10 mouse cellular contexts compared by ENCODE assay signal in genomic region chr16:25533206-25533580, GRCm38 (mm10).
DNase-seq lines count a peak whose midpoint lies in the region; ATAC-seq and TF ChIP-seq lines count a peak whose summit lies in the region.
"Had no signal": no experiment of that assay in that cellular context is flagged by ENCODE, and none has a peak within 500 bp of the region (broad histone marks: within the 10 kb centered on the region; RNA-seq: fewer than 3 reads in every experiment).

No protein-coding gene starts in this region.

- peak; percentile 78 for ATAC-seq in hindbrain, postnatal 0 days
- ATAC-seq in hindbrain, embryonic 12.5 days (ENCODE audit: low FRiP score), result no peak
- no peak for ATAC-seq in granulocyte monocyte progenitor cell, adult 5-6 weeks (replicated peaks; ENCODE audit: poor library complexity, severe bottlenecking)
- ATAC-seq: Patski had no signal

- no peak overlapping the region for H3K4me3 ChIP-seq in hindbrain, postnatal 0 days (ENCODE audit: low read length)
- no peak overlapping the region for H3K4me3 ChIP-seq in hindbrain, embryonic 12.5 days
- H3K4me3 ChIP-seq: limb, embryonic 13.5 days had no signal

- no peak for TF ChIP-seq CTCF in hindbrain, postnatal 0 days (IDR thresholded peaks at IDR 0.05; ENCODE audit: low read depth)

- no peak overlapping the region for H3K4me2 ChIP-seq in hindbrain, postnatal 0 days (ENCODE audit: low read depth, low read length)
- H3K4me2 ChIP-seq in hindbrain, embryonic 12.5 days (replicated peaks), result no peak overlapping the region
- H3K4me2 ChIP-seq: limb, embryonic 13.5 days had no signal

- WGBS in hindbrain, postnatal 0 days, result 32% methylated on average over 4 of the region's 4 CpGs
- 73% methylated on average over 4 of the region's 4 CpGs for WGBS in hindbrain, embryonic 12.5 days

- no peaks in the 10 kb centered on the region for H3K36me3 ChIP-seq in hindbrain, postnatal 0 days (ENCODE audit: insufficient read depth, low read length)
- H3K36me3 ChIP-seq in hindbrain, embryonic 12.5 days, result no peaks in the 10 kb centered on the region
- H3K36me3 ChIP-seq: limb, embryonic 13.5 days had no signal

- 0 out of 2 replicates have a peak, but pooled peaks cover 7% of the 10 kb centered on the region for H3K4me1 ChIP-seq in hindbrain, postnatal 0 days (ENCODE audit: insufficient read depth, low read length)
- no peaks in the 10 kb centered on the region for H3K4me1 ChIP-seq in hindbrain, embryonic 12.5 days
- H3K4me1 ChIP-seq: limb, embryonic 13.5 days had no signal

- DNase-seq in hindbrain, postnatal 0 days (ENCODE audit: low spot score), result peak; percentile 89
- DNase-seq in adrenal gland, adult 2 months, result peak; percentile 68
- peak; percentile 88 to 89 for DNase-seq in cerebellum, postnatal 14 days
- peak; percentile 6 to 7 for DNase-seq in kidney, postnatal 4 days
- no peak for DNase-seq in embryo, embryonic 9.5 days (ENCODE audit: extremely low spot score)
- DNase-seq in embryo, embryonic 10 days (ENCODE audit: low spot score), result no peak

- H3K9ac ChIP-seq in hindbrain, postnatal 0 days (replicated peaks; ENCODE audit: low read length), result no peak overlapping the region
- no peak overlapping the region for H3K9ac ChIP-seq in hindbrain, embryonic 12.5 days
- H3K9ac ChIP-seq: limb, embryonic 13.5 days had no signal

- H3K27me3 ChIP-seq in hindbrain, postnatal 0 days (ENCODE audit: insufficient read depth, low read length), result no peaks in the 10 kb centered on the region
- no peaks in the 10 kb centered on the region for H3K27me3 ChIP-seq in hindbrain, embryonic 12.5 days
- H3K27me3 ChIP-seq: limb, embryonic 13.5 days; Patski had no signal

- H3K27ac ChIP-seq in hindbrain, postnatal 0 days, result no peak overlapping the region
- H3K27ac ChIP-seq in hindbrain, embryonic 12.5 days, result no peak overlapping the region
- H3K27ac ChIP-seq: limb, embryonic 13.5 days had no signal

- no peaks in the 10 kb centered on the region for H3K9me3 ChIP-seq in hindbrain, postnatal 0 days (ENCODE audit: low read length)
- no peaks in the 10 kb centered on the region for H3K9me3 ChIP-seq in hindbrain, embryonic 12.5 days (replicated peaks)
- H3K9me3 ChIP-seq: limb, embryonic 13.5 days had no signal

Comparison
In these comparisons a context has a peak if more than half of its experiments do, and no peak if none do; other contexts are left out.
1. DNase-seq: peak in hindbrain, postnatal 0 days (single experiment), adrenal gland, adult 2 months (single experiment), cerebellum, postnatal 14 days (2 of 2) and kidney, postnatal 4 days (2 of 2); none in embryo, embryonic 9.5 days (single experiment) and embryo, embryonic 10 days (single experiment).